Mouse (Mus musculus) kidney, adult 2 months (tissue): ENCODE measurements at regions not wholly inside any gene's neighbourhood (a gene's known extent, or its start where the extent isn't known, plus 50 kb on each side); places are given as distances from the start of the nearest gene placed in this dataset.

Source experiments
- CTCF ChIP-seq: fragments of 200-500 bp; conservative IDR thresholded peaks from 2 replicates; pipeline ENCODE4 v1.5.1; 2011; ENCODE audit warnings: low read depth, mild to moderate bottlenecking, control low read depth, low read length, moderate library complexity, mixed read lengths; ENCODE audit not compliant: insufficient read depth, insufficient read length
- POLR2A ChIP-seq: fragments of 200-500 bp; IDR thresholded peaks from one replicate; pipeline ENCODE4 v1.6.1; 2011; ENCODE audit warnings: low read depth, low read length, control low read depth

GRCm38 (mm10) chr14:15872013-15872412 is 377.1 kb upstream of the Ngly1 start:
- TF ChIP-seq POLR2A (no peak), CTCF (no peak)
